Mouse (Mus musculus) layer of hippocampus, postnatal 25 days (tissue): ENCODE measurements around the gene Ostm1. TPM values are rescaled to one million over a fixed set of nuclear protein-coding genes. Genes with fewer than 3 reads are reported as not detected.

ENCODE experiments used
- DNase-seq, 2 experiments: peaks; one replicate each; pipeline ENCODE4 v3.0.0; 2022; ENCODE audit warnings: mixed read lengths in 2 of 2, low spot score in 1 of 2; ENCODE audit errors: extremely low spot score in 1 of 2
- total RNA-seq, 2 experiments: library from RNA; stranded (reverse); gene quantifications; 2 replicates each; pipeline ENCODE4 v1.2.3; 2021

Ostm1 gene
- total RNA-seq, 2 experiments from 2014 or later, result 54.3 to 56.1 TPM

DNA sequence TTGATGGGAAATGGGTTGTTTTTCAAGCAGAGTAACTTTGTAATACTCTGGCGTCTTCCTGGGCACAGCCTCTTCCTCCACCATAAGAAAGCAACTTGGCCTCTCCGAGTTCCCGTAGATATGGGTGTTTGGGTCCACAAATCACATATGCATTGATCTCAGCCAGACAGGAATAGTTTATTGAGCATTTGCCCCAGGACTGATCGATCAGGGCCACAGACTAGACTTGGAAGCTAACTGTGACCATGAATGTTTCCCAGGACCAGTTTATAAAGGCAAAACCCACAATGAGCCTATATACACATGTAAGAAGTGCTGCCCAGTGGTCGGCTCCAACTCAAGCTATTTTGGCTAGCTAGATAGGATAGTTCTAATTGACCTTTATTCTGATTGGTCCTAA lies 138.5 kb downstream of the Ostm1 start:
- no peak for DNase-seq

- DNase-seq, result no peak
These were observed 139.9 kb downstream of the Ostm1 start for GRCm38 (mm10) chr10:42723275-42724232.

- no peak for DNase-seq
These were observed 146.0 kb downstream of the Ostm1 start for GRCm38 (mm10) chr10:42729607-42730006.

DNA sequence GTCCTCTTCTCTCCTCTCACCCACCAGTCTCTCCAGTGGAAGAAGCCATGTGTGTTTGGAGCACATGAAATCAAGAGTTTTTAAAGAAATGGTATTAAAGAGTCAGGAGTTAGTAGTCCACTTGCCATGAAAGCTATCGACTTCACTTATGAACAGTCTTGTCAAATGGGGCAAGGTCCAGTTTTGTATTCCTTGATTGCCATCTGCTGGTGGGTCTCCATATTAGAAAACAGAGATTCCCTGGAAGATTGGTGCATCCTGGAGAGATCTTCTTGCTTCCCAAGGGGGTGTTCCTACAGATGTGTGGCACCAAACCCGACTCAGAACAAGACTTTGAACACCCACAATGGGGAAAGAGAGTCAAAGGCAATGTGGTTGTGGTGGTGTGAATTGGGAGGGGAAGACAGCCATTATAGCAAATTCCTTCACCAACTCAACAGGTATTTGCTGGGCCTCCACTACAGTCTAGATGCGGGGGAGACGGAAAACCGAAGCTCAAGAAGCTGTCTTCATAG lies 151.0 kb downstream of the Ostm1 start:
- peak in 1 of 2 experiments; percentile 37 for DNase-seq

- DNase-seq, result no peak
These were observed 168.2 kb downstream of the Ostm1 start for GRCm38 (mm10) chr10:42751813-42752212.

Other genes starting within 250 kb of the Ostm1 start
- 10 to 100 TPM; 12.3 to 15.2 TPM for gene Afg1l, start 105.3 kb upstream of the Ostm1 start, total RNA-seq
- gene Snx3, start 81.8 kb upstream of the Ostm1 start, total RNA-seq, result 100 to 1,000 TPM; 195 to 223 TPM
- gene Nr2e1, start 190 bp upstream of the Ostm1 start, total RNA-seq, result 10 to 100 TPM; 14.6 to 16.6 TPM
- gene Sec63, start 177.7 kb downstream of the Ostm1 start, total RNA-seq, result 10 to 100 TPM; 44.7 to 50.9 TPM